Mouse (Mus musculus): ENCODE results near the gene Paics.

GRCm38 (mm10) chr5:76975736-76976135 is 24.6 kb downstream of the Paics start:
- TF ChIP-seq REST (IDR thresholded peaks at IDR 0.05; ENCODE audit: insufficient read depth, insufficient read length) = no peak
- no peak for TF ChIP-seq POLR2A (IDR thresholded peaks at IDR 0.05; ENCODE audit: insufficient read length, low read depth)
- TF ChIP-seq TCF3 (IDR thresholded peaks at IDR 0.05; ENCODE audit: insufficient read length, low read depth) = no peak
- TF ChIP-seq MAX (IDR thresholded peaks at IDR 0.05; ENCODE audit: low read depth) = no peak
- TF ChIP-seq MYOD1 (IDR thresholded peaks at IDR 0.05; ENCODE audit: control insufficient read depth in 1 of 3, insufficient read length in 2 of 3, low read depth in 2 of 3) = no peak
- TF ChIP-seq E2F4 (IDR thresholded peaks at IDR 0.05; ENCODE audit: insufficient read depth) = no peak
- TF ChIP-seq CEBPB (IDR thresholded peaks at IDR 0.05; ENCODE audit: insufficient read depth, poor library complexity, severe bottlenecking) = no peak
- no peak for TF ChIP-seq USF1 (IDR thresholded peaks at IDR 0.05; ENCODE audit: low read depth)
- TF ChIP-seq SRF (IDR thresholded peaks at IDR 0.05; ENCODE audit: control insufficient read depth, insufficient read length, low read depth) = no peak
- no peak for TF ChIP-seq TCF12 (IDR thresholded peaks at IDR 0.05; ENCODE audit: insufficient read depth, poor library complexity, severe bottlenecking)
- TF ChIP-seq MYOG (IDR thresholded peaks at IDR 0.05; ENCODE audit: control insufficient read depth in 1 of 3, insufficient read depth in 1 of 3, insufficient read length in 2 of 3, low read depth in 2 of 3) = no peak
- TF ChIP-seq POLR2AphosphoS2 (IDR thresholded peaks at IDR 0.05; ENCODE audit: insufficient read length, low read depth) = no peak
